Mouse (Mus musculus) cerebellum, adult 11-12 months (tissue): ENCODE data around the gene Zfp995.
"Not testable (repeated sequence)": the region's sequence is repeated elsewhere in the genome, so short reads cannot be mapped to it uniquely, and the experiment has no call there.

Experiments used
- DNase-seq: peaks from one replicate; pipeline ENCODE4 v3.0.0; 2022

Gene Zfp995

DNA sequence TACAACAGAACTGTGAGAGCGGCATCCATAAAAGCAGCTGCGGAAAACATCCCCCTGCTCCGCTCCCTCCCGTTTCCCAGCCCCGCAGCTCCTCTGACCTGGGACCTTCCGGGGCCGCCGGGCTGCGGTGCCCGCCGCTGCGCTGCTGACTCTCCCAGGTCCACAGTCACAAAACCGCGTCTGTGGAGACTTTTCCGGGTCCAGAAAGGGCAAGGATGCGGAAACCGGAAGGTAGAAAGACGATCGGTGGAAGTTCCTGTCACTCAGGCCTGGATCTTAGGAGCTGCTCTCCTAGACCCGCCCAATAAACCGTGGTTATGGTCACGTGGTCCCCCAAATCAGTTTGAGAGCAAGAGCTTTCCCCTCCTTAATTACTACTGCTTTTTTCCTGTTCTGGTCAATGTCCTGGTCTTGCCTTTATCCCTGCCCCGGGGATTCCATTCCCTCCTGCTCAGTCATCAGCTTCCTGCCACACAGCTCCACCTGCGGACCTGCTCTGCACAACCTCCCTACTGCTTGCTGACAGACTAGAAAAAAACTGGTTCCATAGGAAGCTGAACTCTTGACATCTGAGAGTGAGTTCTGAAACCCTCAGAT lies at the start of gene Zfp995:
Gene Zfp995, minus strand, starts transcription at position 471 of the 597 bp plus-strand sequence.
- DNase-seq = peak; percentile 71

DNA sequence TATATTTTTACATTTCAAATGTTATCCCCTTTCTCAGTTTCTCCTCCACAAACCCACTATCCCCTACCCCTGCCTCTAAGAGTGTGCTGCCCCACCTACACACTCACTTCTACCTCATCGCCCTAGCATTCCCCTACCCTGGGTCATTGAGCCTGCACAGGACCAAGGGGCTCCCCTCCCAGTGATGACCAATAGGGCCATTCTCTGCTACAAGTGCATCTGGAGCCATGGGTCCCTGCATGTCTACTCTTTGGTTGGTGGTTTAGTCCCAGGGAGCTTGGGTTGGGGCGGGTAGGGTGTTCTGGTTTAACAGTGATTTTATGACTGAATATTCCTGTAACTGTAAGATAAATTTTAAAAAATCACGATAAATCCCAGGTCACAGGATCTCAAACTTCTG lies 687 bp downstream of the Zfp995 start:
- no peak for DNase-seq

DNA sequence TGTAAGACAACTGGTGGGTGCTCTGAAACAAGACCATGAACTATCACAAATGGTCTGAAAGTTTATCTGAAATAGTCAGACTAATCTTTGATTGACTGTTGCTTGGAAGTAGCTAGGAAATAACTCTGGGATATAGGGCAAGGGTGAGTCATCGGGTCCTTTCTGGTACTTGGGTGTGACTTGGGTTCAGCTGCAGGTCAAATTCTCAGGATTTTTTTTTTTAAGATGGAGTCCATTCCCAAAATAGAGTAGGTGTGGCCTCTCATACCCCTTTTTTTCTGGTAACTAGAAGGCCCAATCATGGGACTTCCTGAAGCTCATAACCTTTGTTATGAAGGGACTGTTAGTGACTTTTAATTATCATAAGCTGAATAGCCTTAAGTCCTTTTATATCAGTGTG lies 38.5 kb downstream of the Zfp995 start:
- DNase-seq = no peak

DNA sequence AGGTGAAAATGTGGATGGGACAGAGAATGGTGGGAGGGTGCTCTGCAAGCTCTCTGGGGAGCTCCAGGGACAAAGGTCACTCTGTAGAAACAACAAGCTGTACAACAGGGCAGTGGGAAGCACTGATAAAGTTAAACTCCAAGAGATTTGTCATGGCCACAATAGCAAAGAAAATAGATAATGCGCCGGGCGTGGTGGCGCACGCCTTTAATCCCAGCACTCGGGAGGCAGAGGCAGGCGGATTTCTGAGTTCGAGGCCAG lies 63.5 kb downstream of the Zfp995 start:
- DNase-seq = not testable (repeated sequence)

DNA sequence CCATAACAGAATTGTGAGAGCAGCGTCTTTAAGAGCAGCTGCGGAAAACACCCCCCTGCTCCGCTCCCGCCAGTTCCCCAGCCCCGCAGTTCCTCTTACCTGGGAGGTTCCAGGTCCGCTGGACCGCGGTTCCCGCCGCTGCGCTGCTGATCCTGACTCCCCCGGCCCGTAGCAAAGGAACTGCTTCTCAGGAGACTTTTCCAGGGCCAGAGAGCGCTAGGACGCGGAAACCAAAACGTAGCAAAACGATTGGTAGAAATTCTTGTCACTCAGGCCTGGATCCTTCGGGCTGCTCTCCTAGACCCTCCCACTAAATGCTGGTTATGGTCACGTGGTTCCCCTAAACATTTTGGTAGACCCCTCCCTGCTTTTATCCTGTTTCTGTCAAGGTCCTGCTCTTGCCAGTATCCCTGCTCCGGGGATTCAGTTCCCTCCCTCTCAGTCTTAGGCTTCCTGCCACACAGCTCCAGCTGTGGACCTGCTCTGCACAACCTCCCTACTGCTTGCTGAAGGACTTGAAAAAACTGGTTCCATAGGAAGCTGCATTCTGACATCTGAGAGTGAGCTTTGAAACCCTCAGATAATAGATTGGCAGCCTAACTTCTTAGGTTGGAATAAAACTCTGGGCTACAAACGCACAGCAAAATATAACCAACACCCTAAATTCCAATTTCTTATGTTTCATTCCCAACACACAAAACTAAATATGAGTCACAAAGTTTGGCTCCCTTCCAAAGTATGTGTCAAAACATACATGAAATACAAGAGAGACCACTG lies 64.0 kb downstream of the Zfp995 start, which contains the start of gene Zfp820:
Gene Zfp820, minus strand, starts transcription at position 228 of the 777 bp plus-strand sequence.
- DNase-seq = no peak

DNA sequence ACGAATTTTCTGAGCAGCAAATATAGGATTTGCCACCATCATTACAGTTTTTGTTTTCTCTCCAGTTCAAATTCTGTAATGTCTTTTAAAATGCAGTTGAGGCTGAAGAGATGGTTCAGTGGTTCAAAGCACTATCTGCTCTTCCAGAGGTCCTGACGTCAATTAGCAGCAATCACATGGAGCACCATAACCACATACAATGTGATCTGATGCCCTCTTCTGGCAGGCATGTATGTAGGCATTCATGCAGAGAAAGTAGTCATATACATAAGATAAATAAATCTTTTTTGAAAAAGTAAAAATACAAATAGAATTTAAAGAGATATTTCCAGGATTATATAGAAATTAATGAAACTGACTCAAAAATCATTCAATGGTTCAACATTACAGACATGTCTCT lies 71.2 kb downstream of the Zfp995 start:
- no peak for DNase-seq
